In genomic region chr6:92469456-92469855, GRCm38 (mm10) we compare ENCODE assay signal across 13 mouse cellular contexts.
A peak's percentile ranks its signal among the peaks of the same experiment; 100 is the strongest.
DNase-seq lines count a peak whose midpoint lies in the region; ATAC-seq lines count a peak whose summit lies in the region.
"Had no signal": no experiment of that assay in that cellular context is flagged by ENCODE, and none has a peak within 500 bp of the region (broad histone marks: within the 10 kb centered on the region; RNA-seq: fewer than 3 reads in every experiment).

No protein-coding gene starts in this region.

- no peak for DNase-seq in heart, postnatal 4 days
- no peak for DNase-seq in limb, embryonic 10.5 days (ENCODE audit: low spot score)
- DNase-seq in kidney, postnatal 14 days, result peak; percentile 43
- DNase-seq in c-Kit-positive CD71-positive TER-119-positive erythroid progenitor cells, embryonic 14.5 days (ENCODE audit: low spot score), result no peak
- DNase-seq: adrenal gland, postnatal 25 days; cerebellum, postnatal 25 days; lung, postnatal 36 days had no signal

- 56% methylated on average over 4 of the region's 4 CpGs for WGBS in heart, embryonic 16.5 days
- WGBS in limb, embryonic 15.5 days, result 78% methylated on average over 4 of the region's 4 CpGs
- WGBS in limb, embryonic 10.5 days, result 78% methylated on average over 4 of the region's 4 CpGs
- WGBS in embryonic facial prominence, embryonic 15.5 days, result 77% methylated on average over 4 of the region's 4 CpGs

- peak overlapping the region; percentile 58 for H3K27ac ChIP-seq in heart, embryonic 16.5 days (ENCODE audit: low read length)
- peak overlapping the region; percentile 82 for H3K27ac ChIP-seq in limb, embryonic 15.5 days
- no peak overlapping the region for H3K27ac ChIP-seq in limb, embryonic 10.5 days
- peak overlapping the region; percentile 79; the same call in 1 of the 2 replicates for H3K27ac ChIP-seq in embryonic facial prominence, embryonic 15.5 days (replicated peaks)
- H3K27ac ChIP-seq: forebrain, embryonic 13.5 days; limb, embryonic 12.5 days; midbrain, embryonic 13.5 days had no signal

- no peak overlapping the region for H3K4me2 ChIP-seq in heart, embryonic 16.5 days (ENCODE audit: low read depth, low read length)
- H3K4me2 ChIP-seq in limb, embryonic 15.5 days, result no peak overlapping the region
- no peak overlapping the region for H3K4me2 ChIP-seq in embryonic facial prominence, embryonic 15.5 days (replicated peaks)
- H3K4me2 ChIP-seq: forebrain, embryonic 13.5 days; limb, embryonic 12.5 days; midbrain, embryonic 13.5 days had no signal

- H3K4me1 ChIP-seq in heart, embryonic 16.5 days (ENCODE audit: control insufficient read depth, insufficient read depth, low read length), result peaks cover 24% of the 10 kb centered on the region
- peaks cover 21% of the 10 kb centered on the region for H3K4me1 ChIP-seq in limb, embryonic 15.5 days
- 0 out of 2 replicates have a peak, but pooled peaks cover 2% of the 10 kb centered on the region for H3K4me1 ChIP-seq in limb, embryonic 10.5 days
- H3K4me1 ChIP-seq in embryonic facial prominence, embryonic 15.5 days, result peaks cover 30% of the 10 kb centered on the region
- H3K4me1 ChIP-seq: limb, embryonic 12.5 days had no signal

- H3K9ac ChIP-seq in heart, embryonic 16.5 days (ENCODE audit: low read length), result no peak overlapping the region
- no peak overlapping the region for H3K9ac ChIP-seq in limb, embryonic 15.5 days
- H3K9ac ChIP-seq in embryonic facial prominence, embryonic 15.5 days, result no peak overlapping the region
- H3K9ac ChIP-seq: forebrain, embryonic 13.5 days; limb, embryonic 12.5 days; midbrain, embryonic 13.5 days had no signal

- H3K9me3 ChIP-seq in heart, embryonic 16.5 days (replicated peaks; ENCODE audit: control insufficient read depth, low read length), result no peaks in the 10 kb centered on the region
- H3K9me3 ChIP-seq in limb, embryonic 15.5 days, result no peaks in the 10 kb centered on the region
- H3K9me3 ChIP-seq in limb, embryonic 10.5 days (replicated peaks), result no peaks in the 10 kb centered on the region
- H3K9me3 ChIP-seq in embryonic facial prominence, embryonic 15.5 days (replicated peaks), result no peaks in the 10 kb centered on the region
- H3K9me3 ChIP-seq: forebrain, embryonic 13.5 days; limb, embryonic 12.5 days; midbrain, embryonic 13.5 days had no signal

- no peaks in the 10 kb centered on the region for H3K36me3 ChIP-seq in heart, embryonic 16.5 days (ENCODE audit: control insufficient read depth, insufficient read depth)
- H3K36me3 ChIP-seq in limb, embryonic 15.5 days, result no peaks in the 10 kb centered on the region
- no peaks in the 10 kb centered on the region for H3K36me3 ChIP-seq in limb, embryonic 10.5 days
- no peaks in the 10 kb centered on the region for H3K36me3 ChIP-seq in embryonic facial prominence, embryonic 15.5 days
- H3K36me3 ChIP-seq: limb, embryonic 12.5 days; midbrain, embryonic 13.5 days had no signal

- no peak overlapping the region for H3K4me3 ChIP-seq in heart, embryonic 16.5 days (ENCODE audit: low read length)
- no peak overlapping the region for H3K4me3 ChIP-seq in limb, embryonic 15.5 days
- no peak overlapping the region for H3K4me3 ChIP-seq in limb, embryonic 10.5 days
- H3K4me3 ChIP-seq in embryonic facial prominence, embryonic 15.5 days (replicated peaks), result no peak overlapping the region
- H3K4me3 ChIP-seq: forebrain, embryonic 13.5 days; limb, embryonic 12.5 days; midbrain, embryonic 13.5 days had no signal

- ATAC-seq in heart, embryonic 16.5 days (replicated peaks; ENCODE audit: extremely low read depth, insufficient read depth, low FRiP score), result no peak
- no peak for ATAC-seq in limb, embryonic 15.5 days (ENCODE audit: insufficient number of reproducible peaks, low FRiP score, low TSS enrichment, low read depth)
- no peak for ATAC-seq in embryonic facial prominence, embryonic 15.5 days (ENCODE audit: insufficient number of reproducible peaks, low FRiP score, low TSS enrichment, low read depth)
- ATAC-seq: forebrain, embryonic 13.5 days; midbrain, embryonic 13.5 days had no signal

- no peaks in the 10 kb centered on the region for H3K27me3 ChIP-seq in heart, embryonic 16.5 days (ENCODE audit: control insufficient read depth, insufficient read depth, low read length)
- no peaks in the 10 kb centered on the region for H3K27me3 ChIP-seq in limb, embryonic 15.5 days
- H3K27me3 ChIP-seq in limb, embryonic 10.5 days (ENCODE audit: low read depth, poor library complexity, severe bottlenecking), result no peaks in the 10 kb centered on the region
- no peaks in the 10 kb centered on the region for H3K27me3 ChIP-seq in embryonic facial prominence, embryonic 15.5 days
- H3K27me3 ChIP-seq: forebrain, embryonic 13.5 days; limb, embryonic 12.5 days; midbrain, embryonic 13.5 days had no signal
